Mouse (Mus musculus) stomach, embryonic 14.5 days (tissue): ENCODE results near the gene Fam78a. TPM values are rescaled to one million over a fixed set of nuclear protein-coding genes. Genes with fewer than 3 reads are reported as not detected.

Experiments
- microRNA-seq: library from miRNA; unstranded; fragments of <30 nt; microRNA quantifications from one replicate; pipeline ENCODE4, GENCODE M21; 2016
- polyA plus RNA-seq: library from polyadenylated mRNA; unstranded; fragments of >200 nt; fragmentation: Nextera tagmentation; extraction: Ambion mirVana; gene quantifications from 2 replicates; pipeline ENCODE4 v1.2.1, GENCODE M21; 2014

Gene Fam78a
- polyA plus RNA-seq, 1 experiment from 2014 or later: 1.2 TPM

Small RNA genes lying within 50 kb of the gene (microRNA-seq; reads per million reads assigned to microRNA genes)
- gene Mir7674: 0.78 reads per million

Other genes with a start within 250 kb of the Fam78a start
- 0.10 TPM in 1 of 2 replicates, not detected in the other for gene Fibcd1, start 238.9 kb downstream of the Fam78a start, polyA plus RNA-seq
- 0.36 and 0.49 TPM in 2 replicates for gene Lamc3, start 197.6 kb downstream of the Fam78a start, polyA plus RNA-seq
- 18.2 and 21.4 TPM in 2 replicates for gene Aif1l, start 134.7 kb downstream of the Fam78a start, polyA plus RNA-seq
- gene Nup214, start 110.4 kb downstream of the Fam78a start, polyA plus RNA-seq: 83.8 and 93.9 TPM in 2 replicates
- gene Plpp7, start 10.7 kb upstream of the Fam78a start, polyA plus RNA-seq: 3.3 and 4.5 TPM in 2 replicates
- gene Prrc2b, start 66.2 kb upstream of the Fam78a start, polyA plus RNA-seq: 54.2 and 59.8 TPM in 2 replicates
- 28.2 TPM in 2 replicates for gene Pomt1, start 151.7 kb upstream of the Fam78a start, polyA plus RNA-seq
- gene Uck1, start 175.3 kb upstream of the Fam78a start, polyA plus RNA-seq: 64.7 and 65.3 TPM in 2 replicates
- 23.1 and 24.3 TPM in 2 replicates for gene Golga2, start 202.5 kb upstream of the Fam78a start, polyA plus RNA-seq
- 137 and 143 TPM in 2 replicates for gene Swi5, start 203.2 kb upstream of the Fam78a start, polyA plus RNA-seq